Mouse (Mus musculus) small intestine, adult 2 months (tissue): ENCODE measurements around the gene Cyp2s1. TPM values are rescaled to one million over a fixed set of nuclear protein-coding genes. Genes with fewer than 3 reads are reported as not detected.

Source experiments
- H3K27ac ChIP-seq: fragments of 200-500 bp; 2 replicates; pipeline ENCODE4 v1.5.1; 2012; ENCODE audit warnings: low read depth, low read length, control low read depth, inconsistent platforms; ENCODE audit not compliant: insufficient read depth
- H3K27me3 ChIP-seq: fragments of 200-500 bp; 2 replicates; pipeline ENCODE4 v1.6.1; 2012; ENCODE audit warnings: mild to moderate bottlenecking, moderate library complexity, low read length, inconsistent platforms; ENCODE audit not compliant: control insufficient read depth, insufficient read depth
- H3K36me3 ChIP-seq: fragments of 200-500 bp; 2 replicates; pipeline ENCODE4 v1.6.1; 2012; ENCODE audit warnings: mild to moderate bottlenecking, low read length, control low read depth, inconsistent platforms; ENCODE audit not compliant: control insufficient read depth, insufficient read depth
- H3K4me1 ChIP-seq: fragments of 200-500 bp; 2 replicates; pipeline ENCODE4 v1.6.1; 2012; ENCODE audit warnings: low read length, inconsistent platforms, mixed read lengths; ENCODE audit not compliant: control insufficient read depth, insufficient read depth, insufficient read length
- H3K4me3 ChIP-seq: fragments of 200-500 bp; 2 replicates; pipeline ENCODE4 v1.5.1; 2012; ENCODE audit warnings: low read depth, mild to moderate bottlenecking, control low read depth, inconsistent platforms, low read length, moderate library complexity
- CTCF ChIP-seq: fragments of 200-500 bp; IDR thresholded peaks from 2 replicates; pipeline ENCODE4 v1.5.1; 2012; ENCODE audit warnings: low read depth, mild to moderate bottlenecking, control low read depth, inconsistent platforms, low read length, moderate library complexity, mixed read lengths; ENCODE audit not compliant: insufficient replicate concordance, insufficient read length; ENCODE audit errors: extremely low read depth
- POLR2A ChIP-seq: fragments of 200-500 bp; IDR thresholded peaks from 2 replicates; pipeline ENCODE4 v1.6.1; 2012; ENCODE audit warnings: low read depth, mild to moderate bottlenecking, control low read depth, inconsistent platforms, low read length, moderate library complexity
- WGBS: fragments of 180-500 bp; shearing (Covaris S2); methylation state at CpG from one replicate; pipeline ENCODE4 v1.1.7; 2018; 5-methylcytosine and 5-hydroxymethylcytosine counted together
- polyA plus RNA-seq: library from polyadenylated mRNA; depleted of rRNA; stranded (reverse); fragments of >200 nt; gene quantifications from 2 replicates; pipeline ENCODE4 v1.2.3, GENCODE M21; 2012

The Cyp2s1 gene
- polyA plus RNA-seq, 1 experiment: 74.2 TPM

GRCm38 (mm10) chr7:25780753-25781152, 36.0 kb downstream of the Cyp2s1 start:
- 46% methylated on average over 4 of the region's 4 CpGs for WGBS
- Histone ChIP-seq H3K4me1 (peaks cover 4% of the 10 kb centered on the region; the same call in 1 of the 2 replicates), H3K27ac (peak overlapping the region; percentile 66), H3K4me3 (no peak overlapping the region), H3K27me3 (no peaks in the 10 kb centered on the region), H3K36me3 (no peaks in the 10 kb centered on the region)
- TF ChIP-seq CTCF: no peak
- no peak for TF ChIP-seq POLR2A

- WGBS: 90% methylated on average over 5 of the region's 5 CpGs
- no peak overlapping the region for H3K4me3 ChIP-seq
- no peaks in the 10 kb centered on the region for H3K36me3 ChIP-seq
- H3K4me1 ChIP-seq: peaks cover 4% of the 10 kb centered on the region; the same call in 1 of the 2 replicates
- H3K27me3 ChIP-seq: no peaks in the 10 kb centered on the region
- H3K27ac ChIP-seq: no peak overlapping the region
- TF ChIP-seq POLR2A: no peak
These were observed 36.7 kb downstream of the Cyp2s1 start for GRCm38 (mm10) chr7:25780021-25780420.

GRCm38 (mm10) chr7:25768229-25768628, 48.5 kb downstream of the Cyp2s1 start:
- no peaks in the 10 kb centered on the region for H3K36me3 ChIP-seq
- no peaks in the 10 kb centered on the region for H3K4me1 ChIP-seq
- WGBS: 89% methylated on average over 5 of the region's 5 CpGs
- TF ChIP-seq CTCF (no peak), POLR2A (no peak)
- H3K27ac ChIP-seq: no peak overlapping the region
- H3K27me3 ChIP-seq: no peaks in the 10 kb centered on the region
- no peak overlapping the region for H3K4me3 ChIP-seq

GRCm38 (mm10) chr7:25766108-25766507, 50.6 kb downstream of the Cyp2s1 start:
- Histone ChIP-seq H3K27ac (no peak overlapping the region), H3K36me3 (no peaks in the 10 kb centered on the region), H3K4me3 (no peak overlapping the region), H3K27me3 (no peaks in the 10 kb centered on the region), H3K4me1 (no peaks in the 10 kb centered on the region)
- no peak for TF ChIP-seq POLR2A
- TF ChIP-seq CTCF: no peak
- WGBS: 80% methylated on average over 6 of the region's 6 CpGs

GRCm38 (mm10) chr7:25764221-25764620, 52.5 kb downstream of the Cyp2s1 start:
- Histone ChIP-seq H3K27me3 (no peaks in the 10 kb centered on the region), H3K36me3 (no peaks in the 10 kb centered on the region), H3K27ac (no peak overlapping the region), H3K4me3 (no peak overlapping the region), H3K4me1 (no peaks in the 10 kb centered on the region)
- no peak for TF ChIP-seq CTCF
- no peak for TF ChIP-seq POLR2A
- WGBS: 69% methylated on average over 5 of the region's 5 CpGs

- no peak for TF ChIP-seq POLR2A
- no peak for TF ChIP-seq CTCF
- Histone ChIP-seq H3K27me3 (no peaks in the 10 kb centered on the region), H3K4me3 (no peak overlapping the region), H3K27ac (no peak overlapping the region), H3K4me1 (no peaks in the 10 kb centered on the region), H3K36me3 (no peaks in the 10 kb centered on the region)
- 72% methylated on average over 11 of the region's 11 CpGs for WGBS
These were observed 53.0 kb downstream of the Cyp2s1 start for GRCm38 (mm10) chr7:25763678-25764077.

GRCm38 (mm10) chr7:25761354-25761753, 55.4 kb downstream of the Cyp2s1 start:
- Histone ChIP-seq H3K27ac (no peak overlapping the region), H3K36me3 (no peaks in the 10 kb centered on the region), H3K4me1 (no peaks in the 10 kb centered on the region), H3K27me3 (no peaks in the 10 kb centered on the region), H3K4me3 (no peak overlapping the region)
- TF ChIP-seq POLR2A: no peak
- no peak for TF ChIP-seq CTCF
- 53% methylated on average over 10 of the region's 10 CpGs for WGBS

GRCm38 (mm10) chr7:25756011-25756410, 60.7 kb downstream of the Cyp2s1 start:
- peak overlapping the region; percentile 91 for H3K27ac ChIP-seq
- under 1% methylated on average over 18 of the region's 18 CpGs for WGBS

More at GRCm38 (mm10) chr7:25756011-25756410, 60.7 kb downstream of the Cyp2s1 start:
- Histone ChIP-seq H3K27me3 (no peaks in the 10 kb centered on the region), H3K4me1 (peaks cover 7% of the 10 kb centered on the region; the same call in 1 of the 2 replicates), H3K4me3 (peak overlapping the region; percentile 55), H3K36me3 (no peaks in the 10 kb centered on the region; the same call in 1 of the 2 replicates)
- no peak for TF ChIP-seq POLR2A
- TF ChIP-seq CTCF: peak; percentile 91; the same call in 1 of the 2 replicates
